Mouse (Mus musculus) heart, postnatal 4 days (tissue): Measurements from ENCODE around the gene Fnip1. TPM values are rescaled to one million over a fixed set of nuclear protein-coding genes. Genes with fewer than 3 reads are reported as not detected.
A peak's percentile ranks its signal among the peaks of the same experiment; 100 is the strongest.

ENCODE experiments used
- DNase-seq: peaks from one replicate; pipeline ENCODE4 v3.0.0; 2021
- total RNA-seq, 2 experiments: library from RNA; stranded (reverse); gene quantifications; 2 replicates each; pipeline ENCODE4 v1.2.3; 2021

The Fnip1 gene
- total RNA-seq, 2 experiments from 2014 or later = 26.1 to 26.3 TPM

- DNase-seq = peak; percentile 17
Measured at GRCm38 (mm10) chr11:54562761-54563160, 124.8 kb downstream of the Fnip1 start.

Other genes with a start within 250 kb of the Fnip1 start
- not detected for gene Csf2, start 188.5 kb upstream of the Fnip1 start, total RNA-seq
- not detected for gene Il3, start 170.9 kb upstream of the Fnip1 start, total RNA-seq
- gene Acsl6, start 134.4 kb upstream of the Fnip1 start, total RNA-seq = 1 to 10 TPM in 1 of 2 experiments, under 1 TPM in 1; 0.50 to 1.2 TPM
- gene Meikin, start 67.5 kb upstream of the Fnip1 start, total RNA-seq = not detected
- 10 to 100 TPM; 29.7 to 34.0 TPM for gene Rapgef6, start 84.6 kb downstream of the Fnip1 start, total RNA-seq